Mouse (Mus musculus): Measurements from ENCODE around the gene Agap1. TPM values are rescaled to one million over a fixed set of nuclear protein-coding genes. Genes with fewer than 3 reads are reported as not detected.

The Agap1 gene
- polyA plus RNA-seq, 1 experiment = 31.6 TPM

- Histone ChIP-seq H3K27me3 (replicated peaks; ENCODE audit: control insufficient read depth, insufficient read depth, low read length) (no peaks in the 10 kb centered on the region), H3K4me3 (ENCODE audit: insufficient read depth, low read depth, low read length) (no peak overlapping the region), H3K27ac (ENCODE audit: insufficient read depth, low read depth, low read length) (no peak overlapping the region), H3K4me1 (ENCODE audit: control insufficient read depth, insufficient read depth, low read length) (peaks cover 7% of the 10 kb centered on the region), H3K36me3 (ENCODE audit: control insufficient read depth, insufficient read depth, low read length) (no peaks in the 10 kb centered on the region)
- DNase-seq = no peak
- no peak for TF ChIP-seq CTCF (conservative IDR thresholded peaks at IDR 0.05; ENCODE audit: insufficient read depth, insufficient read length, low read depth, low read length)
- no peak for TF ChIP-seq POLR2A (IDR thresholded peaks at IDR 0.05; ENCODE audit: low read depth, low read length)
- WGBS = 84% methylated on average over 7 of the region's 7 CpGs
Measured at GRCm38 (mm10) chr1:89622801-89623200, 168.2 kb downstream of the Agap1 start.

GRCm38 (mm10) chr1:89625312-89625711 is 170.7 kb downstream of the Agap1 start:
- WGBS = 82% methylated on average over 4 of the region's 4 CpGs
- H3K36me3 ChIP-seq (ENCODE audit: control insufficient read depth, insufficient read depth, low read length) = no peaks in the 10 kb centered on the region
- H3K27ac ChIP-seq (ENCODE audit: insufficient read depth, low read depth, low read length) = no peak overlapping the region
- DNase-seq = no peak
- no peaks in the 10 kb centered on the region for H3K27me3 ChIP-seq (replicated peaks; ENCODE audit: control insufficient read depth, insufficient read depth, low read length)
- TF ChIP-seq POLR2A (IDR thresholded peaks at IDR 0.05; ENCODE audit: low read depth, low read length) (no peak), CTCF (conservative IDR thresholded peaks at IDR 0.05; ENCODE audit: insufficient read depth, insufficient read length, low read depth, low read length) (no peak)
- no peak overlapping the region for H3K4me3 ChIP-seq (ENCODE audit: insufficient read depth, low read depth, low read length)
- H3K4me1 ChIP-seq (ENCODE audit: control insufficient read depth, insufficient read depth, low read length) = peaks cover 7% of the 10 kb centered on the region

GRCm38 (mm10) chr1:89625967-89626366 is 171.4 kb downstream of the Agap1 start:
- no peak for DNase-seq
- TF ChIP-seq CTCF (conservative IDR thresholded peaks at IDR 0.05; ENCODE audit: insufficient read depth, insufficient read length, low read depth, low read length) (no peak), POLR2A (IDR thresholded peaks at IDR 0.05; ENCODE audit: low read depth, low read length) (no peak)
- Histone ChIP-seq H3K27ac (ENCODE audit: insufficient read depth, low read depth, low read length) (no peak overlapping the region), H3K4me3 (ENCODE audit: insufficient read depth, low read depth, low read length) (no peak overlapping the region), H3K27me3 (replicated peaks; ENCODE audit: control insufficient read depth, insufficient read depth, low read length) (no peaks in the 10 kb centered on the region), H3K4me1 (ENCODE audit: control insufficient read depth, insufficient read depth, low read length) (peaks cover 7% of the 10 kb centered on the region), H3K36me3 (ENCODE audit: control insufficient read depth, insufficient read depth, low read length) (no peaks in the 10 kb centered on the region)
- WGBS = 94% methylated on average over 7 of the region's 7 CpGs

- TF ChIP-seq CTCF (conservative IDR thresholded peaks at IDR 0.05; ENCODE audit: insufficient read depth, insufficient read length, low read depth, low read length) = no peak
- no peak for TF ChIP-seq POLR2A (IDR thresholded peaks at IDR 0.05; ENCODE audit: low read depth, low read length)
- Histone ChIP-seq H3K36me3 (ENCODE audit: control insufficient read depth, insufficient read depth, low read length) (no peaks in the 10 kb centered on the region), H3K27ac (ENCODE audit: insufficient read depth, low read depth, low read length) (no peak overlapping the region), H3K4me1 (ENCODE audit: control insufficient read depth, insufficient read depth, low read length) (peaks cover 5% of the 10 kb centered on the region), H3K4me3 (ENCODE audit: insufficient read depth, low read depth, low read length) (no peak overlapping the region), H3K27me3 (replicated peaks; ENCODE audit: control insufficient read depth, insufficient read depth, low read length) (no peaks in the 10 kb centered on the region)
- peak; percentile 40 for DNase-seq
- 45% methylated on average over 10 of the region's 10 CpGs for WGBS
Measured at GRCm38 (mm10) chr1:89626940-89627339, 172.3 kb downstream of the Agap1 start.

DNA sequence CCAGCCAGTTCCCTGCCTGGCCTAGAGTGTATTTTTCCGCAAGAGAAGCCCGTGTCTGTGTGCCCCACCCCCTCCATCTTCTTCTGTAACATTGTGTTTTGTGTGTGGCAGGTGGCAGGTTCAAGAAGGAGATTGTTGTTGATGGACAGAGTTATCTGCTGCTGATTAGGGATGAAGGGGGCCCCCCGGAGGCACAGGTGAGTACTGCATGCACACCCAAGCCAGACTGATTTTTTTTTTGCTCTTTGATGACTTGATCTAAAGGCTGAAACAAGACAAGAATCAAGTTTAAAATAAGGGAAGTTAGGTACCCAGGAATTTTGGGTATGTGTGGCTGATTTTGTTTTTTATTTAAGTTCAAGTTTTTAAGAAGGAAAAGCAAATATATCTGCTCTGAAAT is 173.0 kb downstream of the Agap1 start:
- 57% methylated on average over 3 of the region's 3 CpGs for WGBS
- Histone ChIP-seq H3K4me1 (ENCODE audit: control insufficient read depth, insufficient read depth, low read length) (no peaks in the 10 kb centered on the region), H3K27me3 (replicated peaks; ENCODE audit: control insufficient read depth, insufficient read depth, low read length) (no peaks in the 10 kb centered on the region), H3K27ac (ENCODE audit: insufficient read depth, low read depth, low read length) (no peak overlapping the region), H3K36me3 (ENCODE audit: control insufficient read depth, insufficient read depth, low read length) (no peaks in the 10 kb centered on the region), H3K4me3 (ENCODE audit: insufficient read depth, low read depth, low read length) (no peak overlapping the region)
- TF ChIP-seq CTCF (conservative IDR thresholded peaks at IDR 0.05; ENCODE audit: insufficient read depth, insufficient read length, low read depth, low read length) (peak; percentile 43), POLR2A (IDR thresholded peaks at IDR 0.05; ENCODE audit: low read depth, low read length) (no peak)
- DNase-seq = peak; percentile 19

- 72% methylated on average over 4 of the region's 4 CpGs for WGBS
Measured at GRCm38 (mm10) chr1:89630836-89631235, 176.2 kb downstream of the Agap1 start.

DNA sequence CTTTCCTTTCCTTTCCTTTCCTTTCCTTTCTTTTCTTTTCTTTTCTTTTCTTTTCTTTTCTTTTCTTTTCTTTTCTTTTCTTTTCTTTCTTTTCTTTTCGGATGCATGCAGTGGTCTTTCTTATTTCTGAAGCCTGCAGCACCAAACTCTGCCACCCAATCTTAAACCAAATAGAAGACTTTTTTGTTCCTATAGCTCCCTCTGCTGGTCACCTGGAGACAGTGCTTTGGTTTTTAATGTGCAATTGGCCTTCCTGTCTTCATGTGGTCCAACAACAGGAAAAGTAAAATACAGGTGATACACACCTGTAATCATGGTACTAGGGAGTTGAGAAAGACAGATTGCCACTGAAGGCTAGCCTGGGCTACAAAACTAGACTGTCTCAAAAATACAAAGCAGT is 177.1 kb downstream of the Agap1 start:
- Histone ChIP-seq H3K4me3 (ENCODE audit: insufficient read depth, low read depth, low read length) (no peak overlapping the region), H3K4me1 (ENCODE audit: control insufficient read depth, insufficient read depth, low read length) (no peaks in the 10 kb centered on the region), H3K27me3 (replicated peaks; ENCODE audit: control insufficient read depth, insufficient read depth, low read length) (no peaks in the 10 kb centered on the region), H3K27ac (ENCODE audit: insufficient read depth, low read depth, low read length) (no peak overlapping the region), H3K36me3 (ENCODE audit: control insufficient read depth, insufficient read depth, low read length) (no peaks in the 10 kb centered on the region)
- WGBS = 13% methylated on average over 1 of the region's 1 CpGs
- peak; percentile 25; the same call in 1 of the 2 replicates for TF ChIP-seq CTCF (conservative IDR thresholded peaks at IDR 0.05; ENCODE audit: insufficient read depth, insufficient read length, low read depth, low read length)
- TF ChIP-seq POLR2A (IDR thresholded peaks at IDR 0.05; ENCODE audit: low read depth, low read length) = no peak
- DNase-seq = peak; percentile 51

More at GRCm38 (mm10) chr1:89630836-89631235, 176.2 kb downstream of the Agap1 start:
- no peaks in the 10 kb centered on the region for H3K27me3 ChIP-seq (replicated peaks; ENCODE audit: control insufficient read depth, insufficient read depth, low read length)
- H3K4me3 ChIP-seq (ENCODE audit: insufficient read depth, low read depth, low read length) = no peak overlapping the region
- no peak overlapping the region for H3K27ac ChIP-seq (ENCODE audit: insufficient read depth, low read depth, low read length)
- no peaks in the 10 kb centered on the region for H3K36me3 ChIP-seq (ENCODE audit: control insufficient read depth, insufficient read depth, low read length)
- DNase-seq = no peak
- no peaks in the 10 kb centered on the region for H3K4me1 ChIP-seq (ENCODE audit: control insufficient read depth, insufficient read depth, low read length)
- TF ChIP-seq CTCF (conservative IDR thresholded peaks at IDR 0.05; ENCODE audit: insufficient read depth, insufficient read length, low read depth, low read length) (no peak), POLR2A (IDR thresholded peaks at IDR 0.05; ENCODE audit: low read depth, low read length) (no peak)

Measured in kidney, adult 2 months (tissue).